Mouse (Mus musculus) inflammation-experienced regulatory T-cells, adult 16 weeks (primary cell): ENCODE results near the gene Cavin2. TPM values are rescaled to one million over a fixed set of nuclear protein-coding genes. Genes with fewer than 3 reads are reported as not detected.

Experiments used
- polyA plus RNA-seq: library from polyadenylated mRNA; unstranded; fragments of 100-300 nt; shearing (Covaris generic); gene quantifications from one replicate; pipeline ENCODE4 v1.2.1, GENCODE M21; 2017

Gene Cavin2
- 0.12 TPM for polyA plus RNA-seq

DNA sequence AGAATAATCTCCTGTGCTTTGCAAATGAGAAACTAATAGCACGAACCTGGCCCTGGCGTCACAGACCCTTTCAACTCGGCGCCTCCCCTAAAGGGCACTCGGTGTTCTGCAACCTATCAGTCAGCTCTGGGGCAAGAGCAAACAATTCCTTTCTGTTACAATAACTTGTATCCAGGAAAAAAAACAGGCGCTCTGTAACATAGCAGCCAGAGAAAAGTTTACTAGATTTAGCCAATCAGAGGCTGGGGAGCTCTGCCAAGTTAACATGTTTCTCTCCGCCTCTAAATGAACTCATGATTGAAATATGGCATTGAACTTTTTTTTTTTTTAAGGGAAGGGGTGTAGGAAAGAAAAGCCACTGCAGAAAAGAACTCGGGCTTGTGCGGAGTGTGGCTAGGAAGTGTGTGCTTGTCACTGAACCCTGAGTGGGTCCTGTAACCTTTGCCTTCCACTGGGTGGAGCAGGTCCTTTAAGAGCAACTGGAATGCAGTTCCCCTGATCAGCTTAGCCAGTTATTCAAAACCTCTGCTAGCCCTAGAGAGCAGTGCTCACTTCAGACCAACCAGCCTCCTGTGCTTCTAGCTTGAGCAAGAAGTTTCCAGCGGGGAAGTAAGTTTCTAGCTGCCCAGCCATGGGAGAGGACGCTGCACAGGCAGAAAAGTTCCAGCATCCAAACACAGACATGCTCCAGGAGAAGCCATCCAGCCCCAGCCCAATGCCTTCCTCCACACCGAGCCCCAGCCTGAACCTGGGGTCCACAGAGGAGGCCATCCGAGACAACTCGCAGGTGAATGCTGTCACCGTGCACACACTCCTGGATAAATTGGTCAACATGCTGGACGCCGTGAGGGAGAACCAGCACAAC, at the start of gene Cavin2:
TSS of gene Cavin2 (plus strand) at position 372 of the 865 bp plus-strand sequence.

Other genes starting within 250 kb of the Cavin2 start
- gene Nabp1, start 189.3 kb downstream of the Cavin2 start, polyA plus RNA-seq, result 109 TPM